Mouse (Mus musculus) forebrain, embryonic 16.5 days (tissue): ENCODE measurements around the gene Cenpq. TPM values are rescaled to one million over a fixed set of nuclear protein-coding genes. Genes with fewer than 3 reads are reported as not detected.

Experiments used
- ATAC-seq: fragments of 200-750 bp; cut with Nextera tagmentation; 2 replicates; pipeline ENCODE4 v1.8.0; 2017; ENCODE audit warnings: mild to moderate bottlenecking, moderate library complexity
- H3K27ac ChIP-seq: fragments of 300-500 bp; sonication (generic); 2 replicates; pipeline ENCODE4 v1.5.1; 2014; ENCODE audit warnings: low read length, control low read depth
- H3K27me3 ChIP-seq: fragments of 300-500 bp; sonication (generic); replicated peaks from 2 replicates; pipeline ENCODE4 v1.6.1; 2014; ENCODE audit warnings: low read length; ENCODE audit not compliant: control insufficient read depth, insufficient read depth
- H3K36me3 ChIP-seq: fragments of 300-500 bp; sonication (generic); 2 replicates; pipeline ENCODE4 v1.6.1; 2014; ENCODE audit not compliant: control insufficient read depth, insufficient read depth
- H3K4me1 ChIP-seq: fragments of 300-500 bp; sonication (generic); replicated peaks from 2 replicates; pipeline ENCODE4 v1.6.1; 2014; ENCODE audit warnings: low read length; ENCODE audit not compliant: control insufficient read depth, insufficient read depth
- H3K4me2 ChIP-seq: fragments of 300-500 bp; sonication (generic); 2 replicates; pipeline ENCODE4 v1.6.1; 2014; ENCODE audit warnings: mild to moderate bottlenecking, low read length, control low read depth
- H3K4me3 ChIP-seq: fragments of 300-500 bp; sonication (generic); replicated peaks from 2 replicates; pipeline ENCODE4 v1.5.1; 2014; ENCODE audit warnings: mild to moderate bottlenecking, low read length, control low read depth
- H3K9ac ChIP-seq: fragments of 300-500 bp; sonication (generic); replicated peaks from 2 replicates; pipeline ENCODE4 v1.6.1; 2014; ENCODE audit warnings: low read depth, low read length, control low read depth
- H3K9me3 ChIP-seq: fragments of 300-500 bp; sonication (generic); 2 replicates; pipeline ENCODE4 v1.6.1; 2016; ENCODE audit warnings: low read length; ENCODE audit not compliant: control insufficient read depth
- WGBS: fragments of 180-500 bp; shearing (Covaris S2); extraction: QIAGEN DNeasy Blood & Tissue Kit; methylation state at CpG from one replicate; pipeline ENCODE4 v1.1.7; 2014; 5-methylcytosine and 5-hydroxymethylcytosine counted together
- polyA plus RNA-seq: library from polyadenylated mRNA; unstranded; fragments of >200 nt; fragmentation: Nextera tagmentation; extraction: Ambion mirVana; gene quantifications from 2 replicates; pipeline ENCODE4 v1.2.1, GENCODE M21; 2015

Cenpq gene
- polyA plus RNA-seq, 1 experiment from 2014 or later: 15.7 TPM

- no peak overlapping the region for H3K27ac ChIP-seq
- no peak overlapping the region for H3K9ac ChIP-seq
Measured at GRCm38 (mm10) chr17:40874701-40875100, 60.1 kb downstream of the Cenpq start.

GRCm38 (mm10) chr17:40873582-40874011, 61.2 kb downstream of the Cenpq start:
- no peaks in the 10 kb centered on the region for H3K9me3 ChIP-seq
- H3K27ac ChIP-seq: no peak overlapping the region
- 72% methylated on average over 2 of the region's 2 CpGs for WGBS
- H3K4me1 ChIP-seq: no peaks in the 10 kb centered on the region
- ATAC-seq: no peak
- no peak overlapping the region for H3K4me2 ChIP-seq
- H3K4me3 ChIP-seq: no peak overlapping the region
- no peaks in the 10 kb centered on the region for H3K27me3 ChIP-seq
- H3K36me3 ChIP-seq: no peaks in the 10 kb centered on the region
- no peak overlapping the region for H3K9ac ChIP-seq

More at GRCm38 (mm10) chr17:40874701-40875100, 60.1 kb downstream of the Cenpq start:
- Histone ChIP-seq H3K36me3 (no peaks in the 10 kb centered on the region), H3K4me2 (no peak overlapping the region), H3K4me3 (no peak overlapping the region), H3K4me1 (no peaks in the 10 kb centered on the region; the same call in 1 of the 2 replicates), H3K9me3 (no peaks in the 10 kb centered on the region), H3K27me3 (no peaks in the 10 kb centered on the region)
- no peak for ATAC-seq
- 79% methylated on average over 3 of the region's 3 CpGs for WGBS

Other genes starting within 250 kb of the Cenpq start
- not detected in 2 replicates for gene Esp1, start 207.9 kb downstream of the Cenpq start, polyA plus RNA-seq
- gene Crisp2, start 128.0 kb downstream of the Cenpq start, polyA plus RNA-seq: not detected in 2 replicates
- 0.09 TPM in 1 of 2 replicates, not detected in the other for gene Rhag, start 123.9 kb downstream of the Cenpq start, polyA plus RNA-seq
- 0.49 and 0.52 TPM in 2 replicates for gene 9130008F23Rik, start 54.5 kb downstream of the Cenpq start, polyA plus RNA-seq
- not detected in 2 replicates for gene Glyatl3, start 20.7 kb downstream of the Cenpq start, polyA plus RNA-seq
- 20.8 and 25.5 TPM in 2 replicates for gene Mut, start 362 bp downstream of the Cenpq start, polyA plus RNA-seq